Mouse (Mus musculus) c-Kit-positive CD71-negative TER-119-negative erythroid progenitor cells, embryonic 14.5 days (primary cell): ENCODE measurements around the gene Fnbp1.
A peak's percentile ranks its signal among the peaks of the same experiment; 100 is the strongest.

Experiments used
- DNase-seq: peaks from one replicate; pipeline ENCODE4 v3.0.0-alpha.2; 2013; ENCODE audit warnings: low read depth

The Fnbp1 gene

DNA sequence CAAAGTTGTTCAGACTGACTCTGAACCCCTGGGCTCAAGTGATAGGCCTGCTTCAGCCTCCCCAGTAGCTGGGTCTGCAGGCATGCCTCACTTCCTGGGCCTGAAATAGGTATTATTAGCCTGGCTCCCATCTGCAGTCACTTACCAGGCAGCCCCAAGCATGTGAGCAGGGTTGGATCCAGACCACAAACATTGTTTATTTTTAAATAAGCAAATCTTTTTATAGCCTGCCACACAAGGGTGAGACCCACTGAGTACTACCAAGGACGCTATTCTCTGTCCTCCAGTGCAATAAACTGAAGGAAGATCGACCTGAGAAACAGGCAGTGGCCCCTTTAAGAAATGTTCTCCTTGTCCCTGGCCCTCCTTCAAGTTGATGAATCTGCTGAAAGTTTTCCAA, 17.1 kb downstream of the Fnbp1 start:
- no peak for DNase-seq

DNA sequence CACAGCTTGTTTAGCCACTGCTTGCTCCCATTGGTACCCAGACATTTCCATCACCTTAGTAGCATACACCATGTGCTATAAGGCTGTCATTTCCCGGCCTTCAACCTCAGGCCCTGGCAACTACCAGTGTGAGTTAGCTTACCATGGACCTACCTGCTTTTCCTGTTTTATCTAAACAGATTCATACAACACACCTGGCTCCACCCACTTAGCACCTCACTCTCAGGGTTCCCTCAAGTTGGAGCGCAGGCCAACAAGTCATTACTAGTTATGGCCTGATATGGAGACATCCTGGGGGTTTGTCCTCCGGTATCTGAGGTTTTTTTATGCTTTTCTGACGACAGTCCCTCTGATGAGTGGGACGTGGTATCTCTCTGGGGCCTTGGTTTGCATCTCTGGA, 18.3 kb downstream of the Fnbp1 start:
- DNase-seq, result no peak

DNA sequence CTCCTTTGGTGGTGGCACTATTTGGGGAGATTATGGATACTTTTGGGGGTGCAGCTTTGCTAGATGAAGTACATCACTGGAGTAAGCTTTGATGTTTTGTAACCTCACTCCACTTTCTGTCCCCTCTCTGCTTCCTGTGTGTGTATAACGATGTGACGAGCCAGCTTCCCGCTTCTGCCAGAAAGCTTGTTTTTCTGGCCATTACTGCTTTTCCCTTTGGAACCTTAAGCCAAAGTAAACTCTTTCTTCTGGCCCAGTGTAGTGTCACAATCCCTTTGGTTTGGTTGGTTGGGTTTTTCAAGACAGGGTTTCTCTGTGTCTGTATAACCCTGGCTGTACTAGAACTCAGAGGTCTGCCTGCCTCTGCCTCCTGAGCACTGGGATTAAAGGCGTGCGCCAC, 19.0 kb downstream of the Fnbp1 start:
- DNase-seq, result no peak

DNA sequence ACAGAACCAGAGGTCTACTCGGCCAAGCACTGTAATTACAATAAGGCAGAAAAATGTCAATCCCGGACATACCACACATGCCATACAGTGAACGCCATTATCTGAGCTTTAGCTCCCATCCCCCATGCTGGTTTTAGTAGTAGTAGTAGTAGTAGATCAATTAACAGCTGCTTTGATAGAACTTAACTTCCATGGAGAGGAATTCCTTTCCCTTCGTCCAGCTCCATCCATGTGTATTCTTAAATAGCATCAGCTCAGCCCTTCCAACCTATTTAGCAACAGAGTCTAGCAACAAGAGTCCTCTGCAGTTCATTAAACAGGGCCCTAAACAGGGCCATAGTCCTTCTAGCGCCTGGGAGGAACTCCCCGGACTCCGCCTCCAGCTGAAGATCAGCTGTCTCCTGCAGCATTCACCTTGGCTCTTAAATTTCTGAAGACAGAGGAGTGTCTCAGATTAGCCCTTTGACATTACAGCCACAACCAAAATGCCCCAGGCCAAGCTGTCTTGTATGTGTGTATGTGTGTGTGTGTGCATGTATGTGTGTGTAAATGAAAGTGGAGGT, 20.6 kb downstream of the Fnbp1 start:
- no peak for DNase-seq

DNA sequence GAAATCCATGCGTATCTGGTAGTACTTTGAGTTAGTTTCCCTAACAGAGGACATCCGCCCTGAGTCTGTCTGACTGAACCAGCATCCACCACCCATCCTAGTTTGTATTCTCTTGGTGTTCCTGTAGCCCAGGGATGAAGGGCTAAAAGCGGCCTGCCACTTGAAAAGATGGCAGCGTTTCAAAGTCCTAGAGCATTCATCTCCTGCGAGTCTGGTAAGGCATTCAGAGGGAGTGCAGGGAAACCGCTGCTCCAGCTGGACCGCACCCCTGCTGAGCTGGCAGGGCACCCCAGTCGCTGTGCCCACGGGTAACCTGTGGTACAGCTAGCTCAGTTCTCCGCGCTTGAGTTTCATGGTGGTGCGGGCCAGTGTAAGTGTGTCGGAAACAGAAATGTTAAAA, 22.0 kb downstream of the Fnbp1 start:
- DNase-seq, result no peak

DNA sequence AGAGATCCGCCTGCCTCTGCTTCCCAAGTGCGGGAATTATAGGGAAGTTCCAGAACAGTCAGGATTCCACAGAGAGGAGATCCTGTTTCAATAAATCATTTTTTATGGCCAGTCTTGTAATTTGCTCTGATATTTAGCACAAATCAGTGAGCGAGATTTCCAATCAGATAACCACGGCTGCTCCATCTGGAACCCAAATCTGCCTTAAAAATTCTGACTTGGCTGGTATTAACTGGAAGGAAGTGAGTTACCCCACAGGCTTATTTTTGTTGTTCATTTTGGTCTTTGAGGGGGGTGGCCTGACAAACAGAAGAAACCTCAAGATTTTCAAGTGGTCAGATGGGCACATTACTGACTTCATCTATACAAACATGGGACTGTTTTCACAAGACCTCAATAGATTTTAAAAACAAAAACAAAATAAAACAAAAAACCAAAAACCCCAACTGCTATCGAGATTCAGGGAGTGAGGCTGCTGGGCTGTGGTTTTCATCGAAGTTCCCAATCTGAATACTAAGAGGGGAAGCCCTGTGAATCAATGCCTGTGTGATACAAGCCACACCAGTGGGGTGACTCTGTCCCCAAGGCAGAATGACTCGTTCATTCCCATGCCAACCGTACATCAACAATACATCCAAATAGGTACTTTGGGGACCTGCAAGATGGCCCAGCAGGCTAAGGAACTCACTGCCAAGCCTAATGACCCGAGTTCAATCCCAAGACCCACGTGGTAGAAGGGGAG, 23.0 kb downstream of the Fnbp1 start:
- DNase-seq, result no peak

DNA sequence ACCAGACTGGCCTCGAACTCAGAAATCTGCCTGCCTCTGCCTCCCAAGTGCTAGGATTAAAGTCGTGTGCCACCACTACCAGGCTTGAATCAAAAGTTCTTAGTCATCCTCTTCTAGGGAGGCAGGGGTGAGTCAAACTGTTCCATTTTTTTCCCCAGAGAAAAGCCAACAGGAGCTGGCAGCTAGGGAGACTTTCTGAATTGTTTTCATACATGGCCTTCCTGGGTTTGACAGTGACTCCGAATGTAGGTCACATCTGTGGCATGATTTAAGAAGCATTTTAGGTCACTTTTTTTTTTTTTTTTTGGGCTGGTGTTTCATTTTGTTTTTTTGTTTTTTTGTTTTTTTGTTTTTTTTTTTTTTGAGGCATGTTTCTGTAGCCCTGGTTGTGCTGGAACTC, 23.6 kb downstream of the Fnbp1 start:
- no peak for DNase-seq

DNA sequence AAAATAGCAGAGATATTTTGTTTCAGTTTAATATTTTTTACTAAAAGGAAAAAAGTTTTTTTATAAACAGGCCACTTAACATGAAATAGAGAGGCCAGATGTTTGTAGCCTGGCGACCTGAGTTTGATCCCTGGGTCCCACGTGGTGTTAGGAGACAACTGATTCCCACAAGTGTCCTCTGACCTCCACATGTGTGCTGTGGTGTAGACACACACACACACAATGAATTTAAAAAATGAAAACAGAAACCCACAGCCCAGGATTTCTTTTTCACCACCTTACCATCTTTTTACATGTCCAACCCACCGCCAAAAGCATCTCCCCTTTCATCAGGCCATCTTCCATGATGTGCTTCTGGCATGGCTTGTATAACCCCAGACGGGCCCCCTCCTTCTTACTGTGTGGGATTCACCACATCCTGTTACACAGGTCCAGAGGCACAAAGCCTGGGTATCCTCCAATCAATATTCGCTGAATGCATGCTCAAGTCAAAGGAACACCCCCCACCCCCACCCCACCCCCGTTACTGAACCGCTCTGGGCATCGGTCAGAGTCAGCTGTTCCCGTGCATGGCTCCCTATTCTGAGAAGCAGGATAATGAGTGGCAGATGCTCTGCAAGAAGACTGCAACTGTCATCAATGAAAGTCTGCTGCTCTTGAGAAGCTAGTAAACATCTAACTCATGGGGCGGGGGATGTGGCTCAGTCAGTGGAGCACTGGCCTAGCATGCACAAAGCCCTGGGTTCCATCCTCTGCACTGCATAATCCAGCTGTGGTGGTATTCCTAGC, 25.7 kb downstream of the Fnbp1 start:
- peak; percentile 44 for DNase-seq

DNA sequence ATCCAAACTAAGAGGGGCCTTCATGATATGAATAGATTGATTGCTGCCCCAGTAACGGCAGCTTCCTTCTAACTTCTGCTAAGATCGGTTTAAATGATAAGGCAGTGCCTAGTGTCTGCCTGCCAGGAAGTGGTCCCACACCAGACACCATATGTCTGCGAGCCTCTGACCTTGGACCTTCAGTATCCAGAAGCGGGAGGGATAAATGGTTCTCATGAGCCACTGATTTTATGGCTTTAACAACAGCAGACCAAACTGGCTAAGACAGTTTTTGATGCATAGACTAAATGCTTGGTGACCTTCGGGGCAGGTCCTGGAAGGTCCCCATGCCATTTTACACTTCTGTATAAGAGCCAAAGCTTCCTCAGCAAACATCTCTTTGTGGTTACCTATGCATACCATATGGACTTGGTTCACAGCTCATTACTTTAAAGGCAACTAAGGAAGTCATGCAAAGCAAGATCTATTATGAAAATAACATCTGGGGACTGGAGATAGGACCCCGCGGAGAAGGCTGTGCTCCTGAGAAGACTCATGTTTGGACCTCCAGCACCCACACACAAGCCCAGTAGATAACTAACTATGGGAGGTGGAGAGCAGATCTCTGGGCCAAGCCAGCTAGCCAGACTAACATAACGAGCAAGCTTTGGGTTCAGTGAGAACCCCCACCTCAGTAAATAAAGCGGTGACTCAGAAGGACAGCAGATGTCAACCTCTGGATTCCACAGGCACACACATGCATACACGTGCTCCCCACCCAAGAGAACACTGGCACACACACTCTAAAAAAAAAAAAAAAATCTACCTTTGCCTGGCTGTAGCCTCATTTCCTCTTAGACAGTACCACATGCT, 26.5 kb downstream of the Fnbp1 start:
- peak; percentile 47 for DNase-seq

DNA sequence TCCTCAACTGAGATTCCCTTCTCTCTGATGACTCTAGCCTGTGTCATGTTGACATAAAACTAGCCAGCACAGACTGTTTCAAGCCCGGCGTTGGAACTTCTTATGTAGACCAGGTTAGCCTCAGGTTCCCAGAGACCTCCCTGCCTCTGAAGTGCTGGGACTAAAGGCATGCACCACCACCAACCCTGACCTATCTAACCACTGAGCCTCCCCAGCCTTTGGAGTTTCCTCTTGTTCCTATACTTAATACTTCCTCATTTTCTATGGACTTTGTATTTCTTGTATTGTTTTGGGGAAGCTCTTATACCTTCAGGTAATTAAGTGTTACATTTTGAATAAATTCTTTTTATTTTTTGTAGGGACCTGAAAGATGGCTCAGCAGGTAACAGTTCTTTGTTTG, 27.6 kb downstream of the Fnbp1 start:
- no peak for DNase-seq

DNA sequence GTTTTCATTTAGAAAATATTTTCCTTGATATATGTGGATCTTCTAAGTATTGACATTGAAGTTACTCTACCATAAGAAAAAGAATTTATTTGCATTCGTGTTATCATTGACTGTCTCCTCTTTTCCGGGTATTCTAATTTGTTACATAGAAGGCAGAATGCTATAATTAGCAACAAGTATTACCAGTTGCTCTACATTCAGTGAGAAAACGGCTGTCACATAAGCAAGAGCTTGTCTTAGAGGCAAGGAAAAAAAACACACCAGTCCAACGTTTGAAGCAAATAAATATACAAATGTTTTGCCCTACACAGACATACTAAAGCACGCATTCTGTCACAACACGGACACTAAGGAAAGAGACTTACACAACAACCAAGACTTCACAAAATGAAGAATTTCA, 30.1 kb downstream of the Fnbp1 start:
- DNase-seq, result no peak

DNA sequence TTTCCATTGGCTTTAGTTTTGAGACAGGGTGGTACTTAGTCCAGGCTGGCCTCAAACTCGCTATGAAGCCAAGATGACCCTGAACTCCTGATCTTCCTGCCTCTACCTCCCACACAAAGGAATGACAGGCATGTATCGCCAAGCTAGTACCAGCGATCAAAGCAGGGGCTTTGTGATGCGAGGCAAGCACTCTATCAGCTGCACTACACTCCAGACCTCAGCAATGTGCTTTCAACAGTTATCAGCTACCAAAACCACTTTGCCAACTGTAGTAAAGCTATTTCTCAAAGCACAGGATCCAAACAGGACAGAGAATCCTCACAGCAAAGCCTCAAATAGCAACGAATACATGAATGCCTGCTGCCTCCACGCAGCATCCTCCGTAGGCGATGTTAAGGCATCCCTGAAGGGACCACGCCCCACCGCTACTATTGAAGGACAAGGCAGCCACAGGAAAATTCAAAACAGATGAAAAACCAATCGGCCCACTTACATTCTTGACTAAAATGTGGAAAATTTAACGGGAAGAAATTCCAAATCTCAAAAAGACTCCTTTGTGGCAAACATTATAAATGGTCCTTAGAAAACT, 31.8 kb downstream of the Fnbp1 start:
- DNase-seq, result no peak

DNA sequence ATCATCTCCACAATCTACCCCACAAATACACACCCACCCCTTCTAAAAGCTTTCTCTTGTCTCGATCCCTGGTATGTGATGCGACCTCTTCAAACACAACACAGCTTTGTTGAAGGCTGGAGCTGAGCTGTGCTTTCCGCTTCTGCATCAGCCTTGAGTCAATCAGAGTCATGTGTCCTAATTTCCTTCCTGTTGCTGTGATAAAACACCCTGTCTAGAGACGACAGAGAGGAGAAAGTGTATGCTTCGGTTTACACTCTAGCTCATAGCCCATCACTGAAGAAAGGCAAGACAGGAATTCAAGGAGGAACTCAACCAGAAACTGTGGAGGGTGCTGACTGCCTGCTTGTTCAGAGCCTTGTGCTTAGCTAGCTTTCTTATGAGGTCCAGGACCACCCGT, 33.6 kb downstream of the Fnbp1 start:
- DNase-seq, result no peak

DNA sequence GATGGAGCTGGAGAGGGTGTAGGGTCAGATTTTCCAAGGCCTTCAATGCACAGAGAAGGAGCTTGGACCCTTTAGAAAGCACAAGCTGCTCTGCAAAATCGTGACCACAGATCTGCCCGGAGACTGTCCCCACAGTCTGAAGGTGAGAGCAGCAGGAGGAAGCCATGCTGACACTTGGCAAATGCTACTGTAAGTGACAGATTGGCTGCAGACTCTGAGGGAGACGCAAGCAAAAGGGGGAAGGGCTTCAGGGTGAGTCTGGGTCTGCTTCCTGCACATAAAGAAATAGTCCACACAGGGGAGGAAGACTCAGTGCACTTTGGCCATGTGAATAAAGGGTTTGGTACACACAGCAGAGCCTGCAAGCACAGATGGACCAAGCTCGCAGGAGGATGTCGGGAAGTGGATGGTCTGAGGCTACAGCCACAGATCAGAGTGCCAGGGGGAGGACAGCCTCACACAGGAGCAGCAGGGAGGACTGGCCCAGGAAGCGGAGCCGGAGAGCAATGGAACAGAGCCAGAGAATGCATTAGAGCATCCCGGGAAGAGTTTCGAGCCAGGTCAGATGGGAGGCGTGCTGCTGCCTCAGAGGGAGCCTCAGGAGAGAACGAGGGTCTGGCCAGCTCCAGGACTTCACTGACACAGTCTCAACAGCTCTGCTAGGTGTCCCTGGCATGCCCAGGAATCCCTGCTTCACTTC, 35.0 kb downstream of the Fnbp1 start:
- no peak for DNase-seq

DNA sequence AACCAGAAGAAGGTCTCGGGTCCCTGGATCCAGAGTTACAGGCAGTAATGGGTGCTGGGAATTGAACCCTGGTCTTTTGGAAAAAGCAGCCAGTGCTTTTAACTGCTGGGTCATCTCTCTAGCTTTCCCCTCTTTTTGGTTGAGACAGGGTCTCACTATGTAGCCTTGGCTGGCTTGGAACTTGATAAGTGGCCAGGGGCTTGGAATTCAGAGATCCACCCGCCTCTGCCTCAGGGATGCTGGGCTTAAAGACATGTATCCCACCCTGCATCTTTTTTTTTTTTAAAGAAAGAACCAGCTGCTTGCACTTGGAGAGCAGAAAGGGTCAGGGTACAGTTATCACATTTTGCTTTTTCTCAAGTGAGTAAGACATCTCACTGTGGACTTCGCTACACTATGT, 35.8 kb downstream of the Fnbp1 start:
- no peak for DNase-seq

DNA sequence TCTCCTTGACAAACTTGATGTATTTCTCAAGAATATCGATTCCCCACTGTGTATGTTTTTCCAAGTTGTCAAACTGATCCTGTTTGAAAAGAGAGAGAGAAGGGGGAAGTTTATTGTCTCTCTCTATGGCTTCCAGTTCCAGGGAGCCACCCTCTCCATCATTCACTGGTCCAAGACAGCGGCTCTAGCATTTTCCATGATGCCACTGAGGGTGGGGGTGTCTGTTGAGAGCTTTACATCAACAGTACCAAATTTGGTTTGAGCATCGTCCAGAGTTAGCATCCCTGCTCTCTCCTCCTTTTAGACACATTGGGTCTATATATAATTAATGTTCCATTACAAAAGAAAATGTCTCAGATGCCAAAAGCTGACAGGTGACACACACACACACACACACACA, 36.5 kb downstream of the Fnbp1 start:
- DNase-seq, result no peak

DNA sequence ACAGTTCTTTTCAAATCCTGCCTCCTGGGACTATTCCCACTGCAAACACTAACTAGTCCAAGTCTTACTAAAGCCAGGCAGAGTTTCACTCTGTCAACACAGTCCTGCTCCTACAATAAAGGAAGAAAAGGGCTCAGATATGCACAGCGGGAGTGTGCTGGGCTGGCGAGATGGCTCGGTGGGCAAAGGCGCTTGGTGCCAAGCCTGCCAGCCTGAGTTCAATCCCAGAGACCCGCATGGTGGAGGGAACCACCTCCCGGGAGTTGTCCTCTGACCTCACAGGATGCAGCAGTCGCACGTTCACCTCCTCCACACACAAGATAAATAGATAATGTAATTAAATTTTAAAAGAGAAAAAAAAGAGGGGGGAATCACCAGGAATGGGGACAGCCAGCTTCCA, 38.5 kb downstream of the Fnbp1 start:
- no peak for DNase-seq

DNA sequence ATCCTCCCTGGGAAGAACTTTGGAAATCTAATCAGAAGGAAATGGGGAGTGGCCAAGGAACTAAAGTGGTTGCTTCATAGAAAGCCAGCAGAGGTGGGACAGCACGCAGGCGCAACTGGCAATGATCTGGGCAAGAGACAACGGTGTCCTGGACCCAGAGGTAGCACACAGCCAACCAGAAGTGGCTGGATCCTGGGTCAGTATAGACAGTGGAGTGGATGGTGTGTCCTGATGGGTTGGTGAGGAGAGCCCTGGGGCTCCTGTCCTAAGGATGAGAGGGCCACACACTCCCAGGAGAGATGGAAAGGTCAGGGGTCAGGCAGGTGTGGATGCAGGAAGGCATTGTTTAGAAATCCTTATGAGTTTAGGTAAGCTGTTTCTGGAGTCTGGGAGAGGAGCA, 40.5 kb downstream of the Fnbp1 start:
- no peak for DNase-seq

DNA sequence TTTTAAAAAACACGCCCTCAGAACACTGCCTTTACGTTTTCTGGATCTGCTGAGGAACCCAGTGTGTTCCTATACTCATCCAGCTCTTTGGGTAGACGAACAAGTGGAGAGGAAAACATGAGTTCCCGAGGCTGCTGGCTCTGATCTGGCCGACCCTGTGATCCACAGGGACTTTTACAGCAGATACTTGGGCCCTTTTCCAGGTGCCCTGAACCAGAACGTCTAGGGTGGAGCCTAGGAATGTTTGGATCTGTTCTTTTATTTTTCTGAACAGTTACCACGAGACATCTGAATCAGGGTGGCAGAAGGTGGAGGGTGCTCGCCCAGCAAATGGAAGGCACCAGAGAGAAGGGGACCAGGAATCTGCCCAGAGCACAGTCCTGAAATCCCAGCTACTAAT, 42.7 kb downstream of the Fnbp1 start:
- DNase-seq, result no peak

DNA sequence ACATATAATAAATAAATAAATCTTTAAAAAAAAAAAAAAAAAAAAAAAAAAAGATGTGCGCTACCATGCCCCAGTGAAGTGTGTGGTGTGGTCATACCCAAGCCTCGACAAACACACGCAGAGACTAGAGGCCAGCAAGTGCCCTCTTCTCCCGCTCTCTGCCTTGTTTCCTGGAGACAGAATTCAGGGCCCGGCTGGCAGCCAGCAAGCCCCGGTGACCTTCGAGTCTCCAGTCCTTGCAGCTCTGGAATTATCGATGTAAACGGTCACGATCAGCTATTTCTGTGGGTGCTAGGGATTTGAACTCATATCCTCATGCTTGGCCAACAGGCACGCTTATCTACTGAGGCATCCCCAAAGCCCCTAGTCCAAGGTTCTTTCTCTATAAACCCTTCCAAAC, 43.2 kb downstream of the Fnbp1 start:
- DNase-seq, result no peak

DNA sequence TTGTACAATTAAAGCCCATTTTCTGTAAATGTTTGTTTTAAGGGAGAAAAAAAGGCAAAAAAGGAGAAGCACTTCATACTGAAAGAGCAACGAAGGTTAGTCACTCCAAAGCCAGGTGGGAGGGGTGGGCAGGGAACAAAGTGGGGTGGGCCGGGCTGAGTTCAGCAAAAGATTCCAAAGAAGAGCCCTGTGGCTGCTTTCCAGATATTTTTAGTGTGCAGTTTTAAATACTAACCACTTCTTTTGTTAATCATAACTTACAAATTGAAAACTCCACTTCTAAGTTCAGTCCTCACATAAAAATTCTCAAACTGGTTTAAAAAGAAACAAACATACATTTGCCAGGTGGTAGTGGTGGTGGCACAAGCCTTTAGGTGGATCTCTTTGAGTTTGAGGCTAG, 44.5 kb downstream of the Fnbp1 start:
- DNase-seq, result no peak

DNA sequence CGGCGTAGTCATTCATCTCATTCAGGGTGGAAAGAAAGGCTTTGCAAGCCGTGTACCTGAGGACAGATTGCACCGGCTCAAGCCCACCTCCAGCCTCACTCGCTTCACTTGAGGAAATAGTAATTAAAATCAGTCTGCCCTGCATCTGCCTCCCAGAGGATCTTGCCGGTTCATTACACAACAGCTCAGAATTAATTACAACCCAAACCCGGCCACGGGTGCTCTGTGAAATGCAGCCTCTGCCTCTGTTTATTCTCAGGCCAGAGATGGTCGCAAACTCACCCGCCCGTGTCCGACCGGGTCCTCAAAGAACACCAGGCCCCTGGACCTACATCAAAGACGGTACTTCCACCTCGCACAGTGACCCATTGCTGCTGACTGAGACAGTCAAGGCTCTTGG, 45.7 kb downstream of the Fnbp1 start:
- DNase-seq, result no peak
